Mouse (Mus musculus) CH12.LX (cell line): ENCODE results near the gene Smok2a. TPM values are rescaled to one million over a fixed set of nuclear protein-coding genes. Genes with fewer than 3 reads are reported as not detected.
"Not testable (repeated sequence)": the region's sequence is repeated elsewhere in the genome, so short reads cannot be mapped to it uniquely, and the experiment has no call there.

Experiments
- DNase-seq: peaks from one replicate; pipeline ENCODE4 v3.0.0-alpha.2; 2013; ENCODE audit errors: extremely low read depth
- H3K27ac ChIP-seq: 2 replicates; pipeline ENCODE4 v1.5.1; 2012; ENCODE audit warnings: low read depth, mild to moderate bottlenecking, control low read depth, moderate library complexity; ENCODE audit not compliant: insufficient read depth
- H3K27me3 ChIP-seq: replicated peaks from 2 replicates; pipeline ENCODE3; 2012; ENCODE audit warnings: inconsistent platforms
- H3K36me3 ChIP-seq, 2 experiments: replicated peaks in 1 of 2; 2 replicates each; pipeline versions ENCODE3 to v1.6.1; 2012; ENCODE audit warnings: inconsistent platforms in 1 of 2, low read length in 1 of 2, mild to moderate bottlenecking in 1 of 2, mixed read lengths in 1 of 2, moderate library complexity in 1 of 2; ENCODE audit not compliant: control insufficient read depth in 1 of 2, insufficient read depth in 1 of 2
- H3K4me1 ChIP-seq, 2 experiments: 2 replicates each; pipeline ENCODE4 v1.6.1; 2012; ENCODE audit warnings: inconsistent platforms in 1 of 2, moderate library complexity in 1 of 2; ENCODE audit not compliant: insufficient read depth in 2 of 2, control insufficient read depth in 1 of 2
- H3K4me2 ChIP-seq: 2 replicates; pipeline ENCODE4 v1.6.1; 2012; ENCODE audit warnings: low read depth, mild to moderate bottlenecking, control low read depth; ENCODE audit not compliant: poor library complexity, insufficient read depth, severe bottlenecking
- H3K4me3 ChIP-seq, 3 experiments: fragments of 150-350 bp in 1 of 3; sonication (generic) in 1 of 3; replicated peaks in 1 of 3; 2 replicates each; pipeline versions ENCODE3 to v1.5.1; 2011 to 2012; ENCODE audit warnings: low read depth in 2 of 3, low read length in 2 of 3, mild to moderate bottlenecking in 2 of 3, moderate library complexity in 2 of 3, control low read depth in 1 of 3, improper control_type of control experiment in 1 of 3, inconsistent platforms in 1 of 3, mixed read lengths in 1 of 3; ENCODE audit not compliant: poor library complexity in 1 of 3
- H3K79me2 ChIP-seq: replicated peaks from 2 replicates; pipeline ENCODE4 v1.6.1; 2012; ENCODE audit warnings: mild to moderate bottlenecking, moderate library complexity; ENCODE audit not compliant: control insufficient read depth, poor library complexity, insufficient read depth, severe bottlenecking; ENCODE audit errors: extremely low read depth
- H3K9ac ChIP-seq: 2 replicates; pipeline ENCODE4 v1.6.1; 2012; ENCODE audit warnings: low read depth, mild to moderate bottlenecking, control low read depth, moderate library complexity; ENCODE audit not compliant: insufficient read depth
- H3K9me3 ChIP-seq: replicated peaks from 2 replicates; pipeline ENCODE3; 2012; ENCODE audit warnings: low read length, inconsistent platforms, mixed read lengths
- BHLHE40 ChIP-seq: IDR thresholded peaks from 2 replicates; pipeline ENCODE4 v1.6.1; 2011; ENCODE audit warnings: mild to moderate bottlenecking, low read depth, low read length, improper control_type of control experiment
- CHD1 ChIP-seq: IDR thresholded peaks from 2 replicates; pipeline ENCODE4 v1.6.1; 2012; ENCODE audit warnings: low read depth, low read length, improper control_type of control experiment, inconsistent platforms
- CHD2 ChIP-seq: IDR thresholded peaks from 2 replicates; pipeline ENCODE4 v1.6.1; 2011; ENCODE audit warnings: low read length, improper control_type of control experiment
- CTCF ChIP-seq, 2 experiments: IDR thresholded peaks in 1 of 2; conservative IDR thresholded peaks in 1 of 2; 2 replicates each; pipeline ENCODE4 v1.5.1; 2011 to 2012; ENCODE audit warnings: low read depth in 2 of 2, low read length in 2 of 2, improper control_type of control experiment in 1 of 2, inconsistent platforms in 1 of 2, mild to moderate bottlenecking in 1 of 2, moderate library complexity in 1 of 2
- E2F4 ChIP-seq: IDR thresholded peaks from 2 replicates; pipeline ENCODE4 v1.6.1; 2011; ENCODE audit warnings: low read depth, low read length, improper control_type of control experiment; ENCODE audit not compliant: insufficient replicate concordance
- ELF1 ChIP-seq: IDR thresholded peaks from 2 replicates; pipeline ENCODE4 v1.6.1; 2014; ENCODE audit warnings: low read depth, mild to moderate bottlenecking, inconsistent platforms, low read length, improper control_type of control experiment
- ETS1 ChIP-seq: conservative IDR thresholded peaks from 2 replicates; pipeline ENCODE4 v1.6.1; 2012; ENCODE audit warnings: low read depth, mild to moderate bottlenecking, inconsistent platforms, low read length, improper control_type of control experiment, moderate library complexity
- GABPA ChIP-seq: IDR thresholded peaks from 2 replicates; pipeline ENCODE4 v1.6.1; 2012; ENCODE audit warnings: low read depth, low read length, improper control_type of control experiment, inconsistent platforms; ENCODE audit not compliant: insufficient replicate concordance
- HCFC1 ChIP-seq: IDR thresholded peaks from 2 replicates; pipeline ENCODE4 v1.6.1; 2012; ENCODE audit warnings: low read depth, mild to moderate bottlenecking, inconsistent platforms, low read length, improper control_type of control experiment
- IRF4 ChIP-seq: IDR thresholded peaks from 2 replicates; pipeline ENCODE4 v1.6.1; 2014; ENCODE audit warnings: low read depth, mild to moderate bottlenecking, inconsistent platforms, low read length, improper control_type of control experiment
- JUN ChIP-seq: IDR thresholded peaks from 2 replicates; pipeline ENCODE4 v1.6.1; 2011; ENCODE audit warnings: low read depth, mild to moderate bottlenecking, low read length, improper control_type of control experiment, moderate library complexity; ENCODE audit not compliant: insufficient read depth
- JUND ChIP-seq: conservative IDR thresholded peaks from 2 replicates; pipeline ENCODE4 v1.6.1; 2011; ENCODE audit warnings: low read depth, low read length, improper control_type of control experiment
- MAFK ChIP-seq: IDR thresholded peaks from 2 replicates; pipeline ENCODE4 v1.6.1; 2011; ENCODE audit warnings: low read length, improper control_type of control experiment; ENCODE audit not compliant: insufficient replicate concordance
- MAZ ChIP-seq: IDR thresholded peaks from 2 replicates; pipeline ENCODE4 v1.6.1; 2012; ENCODE audit warnings: low read depth, mild to moderate bottlenecking, inconsistent platforms, low read length, improper control_type of control experiment, moderate library complexity
- MXI1 ChIP-seq: IDR thresholded peaks from 2 replicates; pipeline ENCODE4 v1.6.1; 2011; ENCODE audit warnings: mild to moderate bottlenecking, low read depth, low read length, improper control_type of control experiment
- MYC ChIP-seq: IDR thresholded peaks from 2 replicates; pipeline ENCODE4 v1.6.1; 2011; ENCODE audit warnings: low read depth, mild to moderate bottlenecking, improper control_type of control experiment, low read length
- NELFE ChIP-seq: IDR thresholded peaks from 2 replicates; pipeline ENCODE4 v1.6.1; 2011; ENCODE audit warnings: low read depth, low read length, improper control_type of control experiment
- NRF1 ChIP-seq: IDR thresholded peaks from 2 replicates; pipeline ENCODE4 v1.6.1; 2014; ENCODE audit warnings: low read depth, mild to moderate bottlenecking, inconsistent platforms, low read length, improper control_type of control experiment, moderate library complexity
- POLR2A ChIP-seq: IDR thresholded peaks from 2 replicates; pipeline ENCODE4 v1.6.1; 2011; ENCODE audit warnings: low read depth, mild to moderate bottlenecking, improper control_type of control experiment, low read length
- RAD21 ChIP-seq: IDR thresholded peaks from 2 replicates; pipeline ENCODE4 v1.6.1; 2011; ENCODE audit warnings: low read depth, mild to moderate bottlenecking, low read length, improper control_type of control experiment, moderate library complexity
- SIN3A ChIP-seq: IDR thresholded peaks from 2 replicates; pipeline ENCODE4 v1.6.1; 2012; ENCODE audit warnings: low read length, improper control_type of control experiment, inconsistent platforms
- TBP ChIP-seq: conservative IDR thresholded peaks from 2 replicates; pipeline ENCODE4 v1.6.1; 2011; ENCODE audit warnings: low read depth, low read length, improper control_type of control experiment
- USF1 ChIP-seq: IDR thresholded peaks from 2 replicates; pipeline ENCODE4 v1.6.1; 2014; ENCODE audit warnings: low read depth, mild to moderate bottlenecking, inconsistent platforms, low read length, improper control_type of control experiment
- USF2 ChIP-seq: conservative IDR thresholded peaks from 2 replicates; pipeline ENCODE4 v1.6.1; 2011; ENCODE audit warnings: low read depth, low read length, improper control_type of control experiment
- ZC3H11A ChIP-seq: IDR thresholded peaks from 2 replicates; pipeline ENCODE4 v1.6.1; 2012; ENCODE audit warnings: low read depth, mild to moderate bottlenecking, inconsistent platforms, low read length, improper control_type of control experiment
- dilution Hi-C: fragments of 300-500 bp; cut with MboI; formaldehyde crosslinking; loops from 2 replicates; pipeline ENCODE4 v1.14.3; 2020; ENCODE audit warnings: low sequenced_read_pairs; ENCODE audit not compliant: extremely low pct_unique_long_range_greater_than_20kb, extremely low pct_ligation_motif_present
- in situ Hi-C: fragments of 300-500 bp; cut with MboI; formaldehyde crosslinking; loops from 3 replicates; pipeline ENCODE4 v1.14.3; 2019; ENCODE audit warnings: low sequenced_read_pairs, low pct_ligation_motif_present, low pct_unique_long_range_greater_than_20kb, mixed read lengths
- polyA plus RNA-seq: library from polyadenylated mRNA; unstranded; fragments of >175 nt; gene quantifications from 2 replicates; pipeline ENCODE4 v1.2.1, GENCODE M21; 2012; ENCODE audit warnings: low read depth; ENCODE audit not compliant: insufficient read length
- total RNA-seq, 2 experiments: library from RNA; depleted of rRNA; stranded (reverse); fragments of 300-350 nt in 1 of 2; fragments of >200 nt in 1 of 2; gene quantifications; 2 replicates each; pipeline ENCODE4 v1.2.3; 2012 to 2014

The Smok2a gene
- total and polyA plus RNA-seq, 3 experiments = not detected

GRCm38 (mm10) chr17:13214169-13214568 is 6.8 kb upstream of the Smok2a start:
- H3K9me3 ChIP-seq = peaks cover 54% of the 10 kb centered on the region
- no peak overlapping the region for H3K27ac ChIP-seq
- H3K4me2 ChIP-seq = no peak overlapping the region
- no peaks in the 10 kb centered on the region for H3K27me3 ChIP-seq
- dilution Hi-C loops = no loop called here
- H3K79me2 ChIP-seq = no peaks in the 10 kb centered on the region
- in situ Hi-C loops = no loop called here
- TF ChIP-seq TBP (no peak), MXI1 (no peak), ETS1 (no peak), E2F4 (no peak), BHLHE40 (no peak), CHD2 (no peak), CHD1 (no peak), HCFC1 (no peak), USF1 (no peak), MAZ (no peak), POLR2A (no peak), SIN3A (no peak), IRF4 (no peak), MAFK (no peak), ZC3H11A (no peak), JUND (no peak), JUN (no peak), NELFE (no peak), MYC (no peak)
- no peak overlapping the region for H3K9ac ChIP-seq
- DNase-seq = no peak
- H3K4me1 ChIP-seq = no peaks in the 10 kb centered on the region
- H3K36me3 ChIP-seq = no peaks in the 10 kb centered on the region
- H3K4me3 ChIP-seq = no peak overlapping the region

GRCm38 (mm10) chr17:13215595-13215994 is 5.4 kb upstream of the Smok2a start:
- Histone ChIP-seq H3K27me3 (no peaks in the 10 kb centered on the region), H3K36me3 (no peaks in the 10 kb centered on the region), H3K79me2 (no peaks in the 10 kb centered on the region), H3K4me2 (no peak overlapping the region), H3K4me1 (no peaks in the 10 kb centered on the region), H3K4me3 (no peak overlapping the region), H3K9me3 (peaks cover 54% of the 10 kb centered on the region), H3K27ac (no peak overlapping the region), H3K9ac (no peak overlapping the region)
- dilution Hi-C loops = no loop called here
- peak; percentile 17 for DNase-seq
- TF ChIP-seq CHD2 (no peak), GABPA (no peak), RAD21 (peak; percentile 54), TBP (no peak), ELF1 (no peak), MXI1 (no peak), HCFC1 (no peak), NRF1 (no peak), CTCF (conservative IDR thresholded peaks at IDR 0.05 in 1 of 2, IDR thresholded peaks at IDR 0.05 in 1 of 2; ENCODE audit: low read depth in 2 of 2, low read length in 2 of 2) (peak in 1 of 2 experiments; percentile 50; a peak in 2 of 4 replicates), USF2 (no peak), SIN3A (no peak), ZC3H11A (no peak), CHD1 (no peak)
- in situ Hi-C loops = no loop called here

GRCm38 (mm10) chr17:13221921-13222320 is 933 bp downstream of the Smok2a start:
- H3K36me3 ChIP-seq, in situ Hi-C loops: not testable (repeated sequence)
- H3K9me3 ChIP-seq = peaks cover 16% of the 10 kb centered on the region

More at GRCm38 (mm10) chr17:13221921-13222320, 933 bp downstream of the Smok2a start:
- DNase-seq, H3K4me1 ChIP-seq, H3K79me2 ChIP-seq, H3K9ac ChIP-seq, H3K27ac ChIP-seq, H3K4me3 ChIP-seq, H3K4me2 ChIP-seq, dilution Hi-C loops, H3K27me3 ChIP-seq: not testable (repeated sequence)
